Mouse (Mus musculus) limb, embryonic 15.5 days (tissue): Measurements from ENCODE around the gene Pycr2. TPM values are rescaled to one million over a fixed set of nuclear protein-coding genes. Genes with fewer than 3 reads are reported as not detected.
A peak's percentile ranks its signal among the peaks of the same experiment; 100 is the strongest.

Experiments
- ATAC-seq: fragments of 200-750 bp; cut with Nextera tagmentation; 2 replicates; pipeline ENCODE4 v1.8.0; 2017; ENCODE audit warnings: low read depth, moderate TSS enrichment; ENCODE audit not compliant: insufficient number of reproducible peaks, low FRiP score, low TSS enrichment
- H3K27ac ChIP-seq: fragments of 300-500 bp; sonication (generic); 2 replicates; pipeline ENCODE4 v1.5.1; 2015; ENCODE audit warnings: moderate library complexity, mild to moderate bottlenecking, inconsistent platforms
- H3K27me3 ChIP-seq: fragments of 300-500 bp; sonication (generic); 2 replicates; pipeline ENCODE4 v1.6.1; 2015; ENCODE audit warnings: inconsistent platforms
- H3K36me3 ChIP-seq: fragments of 300-500 bp; sonication (generic); 2 replicates; pipeline ENCODE4 v1.6.1; 2015; ENCODE audit warnings: inconsistent platforms
- H3K4me1 ChIP-seq: fragments of 300-500 bp; sonication (generic); 2 replicates; pipeline ENCODE4 v1.6.1; 2015; ENCODE audit warnings: inconsistent platforms
- H3K4me2 ChIP-seq: fragments of 300-500 bp; sonication (generic); 2 replicates; pipeline ENCODE4 v1.6.1; 2015; ENCODE audit warnings: mild to moderate bottlenecking, inconsistent platforms
- H3K4me3 ChIP-seq: fragments of 300-500 bp; sonication (generic); 2 replicates; pipeline ENCODE4 v1.5.1; 2015; ENCODE audit warnings: mild to moderate bottlenecking, inconsistent platforms
- H3K9ac ChIP-seq: fragments of 300-500 bp; sonication (generic); 2 replicates; pipeline ENCODE4 v1.6.1; 2015; ENCODE audit warnings: inconsistent platforms
- H3K9me3 ChIP-seq: fragments of 300-500 bp; sonication (generic); 2 replicates; pipeline ENCODE4 v1.6.1; 2016; ENCODE audit warnings: inconsistent platforms
- WGBS: fragments of 180-500 bp; shearing (Covaris S2); methylation state at CpG from one replicate; pipeline ENCODE4 v1.1.7; 2015; 5-methylcytosine and 5-hydroxymethylcytosine counted together
- polyA plus RNA-seq: library from polyadenylated mRNA; unstranded; fragments of >200 nt; fragmentation: Nextera tagmentation; extraction: Ambion mirVana; gene quantifications from 2 replicates; pipeline ENCODE4 v1.2.1, GENCODE M21; 2015

Pycr2 gene
- polyA plus RNA-seq = 93.9 and 102 TPM in 2 replicates

DNA sequence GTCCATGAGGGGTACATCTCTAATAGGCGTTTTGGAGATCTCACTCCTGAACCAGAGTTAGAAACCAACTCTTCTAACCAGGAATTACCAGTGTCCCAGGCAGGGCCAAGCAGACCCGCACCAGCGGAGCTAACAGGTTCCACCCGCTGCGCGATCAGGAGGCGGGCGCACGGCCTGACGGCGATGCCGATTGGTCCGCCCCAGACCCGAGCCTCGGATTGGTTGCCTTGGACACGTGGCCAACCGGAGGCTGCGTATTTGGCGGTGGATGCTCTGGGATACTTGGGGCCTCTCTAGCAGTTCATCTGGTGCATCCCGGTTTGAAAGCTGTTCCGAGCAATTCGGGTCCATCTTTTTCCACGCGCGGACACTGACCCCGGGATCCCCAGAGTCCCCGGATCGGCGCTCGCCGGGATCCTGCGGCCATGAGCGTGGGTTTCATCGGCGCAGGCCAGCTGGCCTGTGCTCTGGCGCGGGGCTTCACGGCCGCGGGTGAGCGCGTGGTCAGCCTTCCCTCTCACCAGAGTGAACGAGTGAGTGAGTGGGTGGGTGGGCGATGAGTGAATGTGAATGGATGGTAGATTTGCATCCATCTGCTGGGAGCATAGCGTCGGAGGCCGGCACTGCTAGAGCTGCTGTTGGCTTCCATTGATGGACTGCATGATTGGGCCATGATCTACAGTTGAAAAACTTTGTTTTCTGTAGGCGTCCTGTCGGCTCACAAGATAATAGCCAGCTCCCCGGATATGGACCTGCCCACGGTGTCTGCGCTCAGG lies at the start of gene Pycr2:
Gene Pycr2 (plus strand): TSS at position 255 of the 776 bp plus-strand sequence.
- Histone ChIP-seq H3K4me2 (peak within 1 kb of the TSS; percentile 72), H3K27me3 (no peaks in the 10 kb centered on the region), H3K9me3 (no peaks in the 10 kb centered on the region), H3K9ac (peak within 1 kb of the TSS; percentile 85), H3K36me3 (peaks cover 36% of the 10 kb centered on the region), H3K4me1 (peaks cover 18% of the 10 kb centered on the region), H3K27ac (peak within 1 kb of the TSS; percentile 90), H3K4me3 (peak within 1 kb of the TSS; percentile 87)
- under 1% methylated on average over 52 of the region's 52 CpGs for WGBS
- ATAC-seq = peak; percentile 97

GRCm38 (mm10) chr1:180858763-180859162 lies 45.3 kb upstream of the Pycr2 start:
- H3K4me1 ChIP-seq = no peaks in the 10 kb centered on the region
- no peak overlapping the region for H3K4me3 ChIP-seq
- H3K4me2 ChIP-seq = no peak overlapping the region
- H3K27me3 ChIP-seq = no peaks in the 10 kb centered on the region
- ATAC-seq = no peak
- peaks cover 85% of the 10 kb centered on the region for H3K36me3 ChIP-seq
- no peak overlapping the region for H3K9ac ChIP-seq
- no peak overlapping the region for H3K27ac ChIP-seq
- H3K9me3 ChIP-seq = no peaks in the 10 kb centered on the region

DNA sequence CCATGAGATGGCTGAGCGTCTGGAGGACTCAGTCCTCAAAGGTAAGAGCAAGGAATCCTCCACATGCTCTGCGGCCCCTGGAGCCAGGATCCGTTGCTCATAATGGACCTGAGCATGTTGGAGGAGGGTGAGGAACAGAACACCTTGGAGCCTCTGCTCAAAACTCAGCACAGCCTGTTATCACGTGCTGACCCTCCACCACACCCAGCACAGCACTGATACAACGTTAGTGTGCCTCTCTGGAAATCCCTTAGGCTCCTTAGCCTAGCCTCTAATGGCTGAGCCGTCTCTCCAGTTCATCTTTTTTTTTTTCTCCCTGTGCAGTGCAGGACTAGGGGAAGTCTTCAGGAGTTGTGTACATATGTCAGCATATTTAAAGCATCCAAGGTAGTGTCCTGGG lies 44.1 kb upstream of the Pycr2 start:
- no peak for ATAC-seq
- H3K4me3 ChIP-seq = no peak overlapping the region
- H3K27ac ChIP-seq = no peak overlapping the region
- peaks cover 92% of the 10 kb centered on the region for H3K36me3 ChIP-seq
- WGBS = 80% methylated on average over 6 of the region's 6 CpGs
- no peak overlapping the region for H3K4me2 ChIP-seq
- no peak overlapping the region for H3K9ac ChIP-seq
- no peaks in the 10 kb centered on the region for H3K27me3 ChIP-seq
- no peaks in the 10 kb centered on the region for H3K4me1 ChIP-seq
- H3K9me3 ChIP-seq = no peaks in the 10 kb centered on the region

DNA sequence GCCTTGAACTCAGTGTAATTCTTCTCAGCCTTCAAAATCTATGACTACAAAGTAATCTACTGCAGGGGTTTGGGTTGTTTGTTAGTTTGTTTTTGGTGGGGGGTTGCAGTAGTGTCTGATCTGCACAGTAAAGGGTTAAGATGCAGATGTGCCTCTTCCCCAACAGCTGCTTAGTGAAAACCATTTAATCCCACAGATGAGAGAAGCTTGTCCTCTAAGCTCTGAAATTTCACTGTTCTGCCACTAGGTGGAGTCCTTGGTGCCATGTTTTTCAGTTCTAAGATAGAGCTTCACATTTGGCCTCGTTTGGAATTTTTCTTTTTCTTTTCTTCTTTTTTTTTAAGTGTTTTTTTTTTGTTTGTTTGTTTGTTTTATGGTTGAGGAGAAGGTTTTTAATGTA lies 40.5 kb upstream of the Pycr2 start:
- no peak overlapping the region for H3K4me3 ChIP-seq

DNA sequence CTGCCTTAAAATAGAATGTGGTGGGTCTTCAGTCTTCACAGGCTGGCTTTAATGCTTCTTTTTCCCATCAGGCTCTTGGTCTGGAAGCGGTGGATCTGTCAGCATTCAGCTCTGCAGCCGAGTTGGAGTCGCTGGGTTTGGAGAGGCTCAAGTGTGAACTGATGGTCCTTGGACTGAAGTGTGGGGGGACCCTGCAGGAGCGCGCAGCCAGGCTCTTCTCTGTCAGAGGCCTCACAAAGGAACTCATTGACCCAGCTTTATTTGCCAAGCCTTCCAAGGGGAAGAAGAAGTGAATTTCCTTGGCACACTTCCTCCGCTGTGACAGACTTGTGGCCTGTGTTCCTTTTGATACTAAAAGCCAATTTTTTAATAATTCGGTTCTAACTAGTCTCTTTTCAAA lies 38.1 kb upstream of the Pycr2 start:
- no peak overlapping the region for H3K9ac ChIP-seq
- H3K36me3 ChIP-seq = peaks cover 70% of the 10 kb centered on the region
- no peak overlapping the region for H3K27ac ChIP-seq
- H3K4me1 ChIP-seq = no peaks in the 10 kb centered on the region
- H3K4me3 ChIP-seq = no peak overlapping the region
- no peak overlapping the region for H3K4me2 ChIP-seq
- H3K9me3 ChIP-seq = no peaks in the 10 kb centered on the region
- H3K27me3 ChIP-seq = no peaks in the 10 kb centered on the region
- 94% methylated on average over 7 of the region's 7 CpGs for WGBS
- ATAC-seq = no peak

More for the DNA sequence above, 40.5 kb upstream of the Pycr2 start:
- Histone ChIP-seq H3K4me1 (no peaks in the 10 kb centered on the region), H3K36me3 (peaks cover 91% of the 10 kb centered on the region), H3K9me3 (no peaks in the 10 kb centered on the region), H3K27ac (no peak overlapping the region), H3K4me2 (no peak overlapping the region), H3K27me3 (no peaks in the 10 kb centered on the region), H3K9ac (no peak overlapping the region)
- 6% methylated on average over 1 of the region's 1 CpGs for WGBS
- no peak for ATAC-seq

- Histone ChIP-seq H3K36me3 (peaks cover 32% of the 10 kb centered on the region), H3K9ac (no peak overlapping the region), H3K4me2 (no peak overlapping the region), H3K4me1 (no peaks in the 10 kb centered on the region; the same call in 1 of the 2 replicates), H3K27me3 (no peaks in the 10 kb centered on the region), H3K27ac (no peak overlapping the region), H3K4me3 (no peak overlapping the region), H3K9me3 (no peaks in the 10 kb centered on the region)
- WGBS = 63% methylated on average over 13 of the region's 13 CpGs
- ATAC-seq = no peak
These were observed 33.9 kb upstream of the Pycr2 start for GRCm38 (mm10) chr1:180870122-180870650.

DNA sequence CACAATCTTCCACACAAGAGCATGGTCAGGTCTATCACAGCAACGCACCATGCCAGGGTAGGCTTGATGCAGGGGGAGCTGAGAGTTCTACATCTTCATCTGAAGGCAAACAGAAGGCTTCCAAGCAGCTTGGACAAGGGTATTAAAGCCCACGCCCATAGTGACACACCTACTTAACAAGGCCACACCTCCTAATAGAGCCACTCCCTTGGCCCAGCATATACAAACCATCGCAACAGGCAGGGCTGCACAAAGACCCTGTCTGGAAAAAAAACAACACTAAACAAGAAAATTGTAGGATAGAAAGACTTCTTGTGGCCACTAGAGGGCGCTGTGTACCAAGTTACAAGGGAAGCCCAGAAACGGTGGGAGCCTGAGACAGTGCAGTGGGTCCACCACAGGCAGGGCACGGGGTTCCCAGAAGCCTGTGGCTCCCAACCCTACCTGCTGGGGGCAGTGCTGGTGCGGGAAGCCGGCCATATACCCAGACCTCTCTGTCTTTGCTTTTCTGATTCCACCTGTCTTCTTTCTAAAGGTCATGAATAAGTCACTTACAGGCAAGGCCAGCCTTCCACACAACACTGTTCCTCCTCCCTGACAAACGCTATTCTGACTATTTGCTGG lies 30.1 kb upstream of the Pycr2 start:
- Histone ChIP-seq H3K27me3 (no peaks in the 10 kb centered on the region), H3K27ac (no peak overlapping the region), H3K9ac (no peak overlapping the region), H3K9me3 (no peaks in the 10 kb centered on the region), H3K4me2 (no peak overlapping the region), H3K4me1 (no peaks in the 10 kb centered on the region; the same call in 1 of the 2 replicates), H3K4me3 (no peak overlapping the region), H3K36me3 (no peaks in the 10 kb centered on the region)
- ATAC-seq = no peak
- WGBS = 21% methylated on average over 9 of the region's 9 CpGs

GRCm38 (mm10) chr1:180874615-180875014 lies 29.5 kb upstream of the Pycr2 start:
- H3K36me3 ChIP-seq = no peaks in the 10 kb centered on the region
- no peaks in the 10 kb centered on the region for H3K27me3 ChIP-seq
- H3K9me3 ChIP-seq = no peaks in the 10 kb centered on the region
- H3K4me1 ChIP-seq = no peaks in the 10 kb centered on the region; the same call in 1 of the 2 replicates
- WGBS = 78% methylated on average over 2 of the region's 2 CpGs
- H3K4me3 ChIP-seq = no peak overlapping the region
- no peak overlapping the region for H3K4me2 ChIP-seq
- H3K9ac ChIP-seq = no peak overlapping the region
- no peak overlapping the region for H3K27ac ChIP-seq
- ATAC-seq = no peak

DNA sequence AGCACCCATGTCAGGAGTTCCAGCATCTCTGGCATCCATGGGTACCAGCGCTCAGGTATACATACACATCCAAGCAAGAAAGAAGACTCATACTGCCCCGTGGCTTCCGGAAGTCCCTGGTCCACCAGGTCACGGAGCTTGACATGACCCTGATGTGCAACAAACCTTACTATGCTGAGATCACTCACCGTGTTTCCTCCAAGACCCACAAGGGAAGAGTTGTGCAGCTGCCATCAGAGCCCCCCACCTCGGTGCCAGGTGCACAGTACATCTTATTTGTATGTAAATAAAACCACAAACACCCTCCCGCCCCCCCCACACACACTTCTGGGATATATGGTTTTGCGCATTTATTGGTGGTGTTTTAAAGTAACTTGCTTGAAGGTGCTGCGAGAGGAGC lies 29.0 kb upstream of the Pycr2 start:
- Histone ChIP-seq H3K36me3 (no peaks in the 10 kb centered on the region), H3K4me2 (no peak overlapping the region), H3K9ac (no peak overlapping the region), H3K27ac (no peak overlapping the region), H3K4me3 (no peak overlapping the region), H3K9me3 (no peaks in the 10 kb centered on the region), H3K27me3 (no peaks in the 10 kb centered on the region), H3K4me1 (no peaks in the 10 kb centered on the region; the same call in 1 of the 2 replicates)
- WGBS = 82% methylated on average over 9 of the region's 9 CpGs
- no peak for ATAC-seq

GRCm38 (mm10) chr1:180877466-180877865 lies 26.6 kb upstream of the Pycr2 start:
- Histone ChIP-seq H3K36me3 (no peaks in the 10 kb centered on the region), H3K27me3 (no peaks in the 10 kb centered on the region), H3K9ac (no peak overlapping the region), H3K4me3 (no peak overlapping the region), H3K9me3 (no peaks in the 10 kb centered on the region), H3K4me2 (no peak overlapping the region), H3K27ac (no peak overlapping the region), H3K4me1 (no peaks in the 10 kb centered on the region; the same call in 1 of the 2 replicates)
- WGBS = 80% methylated on average over 4 of the region's 4 CpGs
- no peak for ATAC-seq

GRCm38 (mm10) chr1:180881768-180882167 lies 22.3 kb upstream of the Pycr2 start:
- Histone ChIP-seq H3K4me1 (no peaks in the 10 kb centered on the region), H3K9ac (no peak overlapping the region), H3K27me3 (no peaks in the 10 kb centered on the region), H3K9me3 (no peaks in the 10 kb centered on the region), H3K4me3 (no peak overlapping the region), H3K36me3 (no peaks in the 10 kb centered on the region), H3K27ac (no peak overlapping the region), H3K4me2 (no peak overlapping the region)
- 81% methylated on average over 3 of the region's 3 CpGs for WGBS
- no peak for ATAC-seq

- H3K4me3 ChIP-seq = no peak overlapping the region
- no peak for ATAC-seq
These were observed 20.4 kb upstream of the Pycr2 start for GRCm38 (mm10) chr1:180883731-180884130.

More at GRCm38 (mm10) chr1:180883731-180884130, 20.4 kb upstream of the Pycr2 start:
- peaks cover 7% of the 10 kb centered on the region for H3K4me1 ChIP-seq
- H3K4me2 ChIP-seq = no peak overlapping the region
- WGBS = 25% methylated on average over 7 of the region's 7 CpGs
- no peaks in the 10 kb centered on the region for H3K27me3 ChIP-seq
- H3K9ac ChIP-seq = no peak overlapping the region
- no peaks in the 10 kb centered on the region for H3K9me3 ChIP-seq
- H3K27ac ChIP-seq = no peak overlapping the region
- H3K36me3 ChIP-seq = no peaks in the 10 kb centered on the region
